Mouse (Mus musculus): Measurements from ENCODE around the gene Med4. TPM values are rescaled to one million over a fixed set of nuclear protein-coding genes. Genes with fewer than 3 reads are reported as not detected.

Med4 gene
- polyA plus RNA-seq, 1 experiment, result 24.1 TPM

DNA sequence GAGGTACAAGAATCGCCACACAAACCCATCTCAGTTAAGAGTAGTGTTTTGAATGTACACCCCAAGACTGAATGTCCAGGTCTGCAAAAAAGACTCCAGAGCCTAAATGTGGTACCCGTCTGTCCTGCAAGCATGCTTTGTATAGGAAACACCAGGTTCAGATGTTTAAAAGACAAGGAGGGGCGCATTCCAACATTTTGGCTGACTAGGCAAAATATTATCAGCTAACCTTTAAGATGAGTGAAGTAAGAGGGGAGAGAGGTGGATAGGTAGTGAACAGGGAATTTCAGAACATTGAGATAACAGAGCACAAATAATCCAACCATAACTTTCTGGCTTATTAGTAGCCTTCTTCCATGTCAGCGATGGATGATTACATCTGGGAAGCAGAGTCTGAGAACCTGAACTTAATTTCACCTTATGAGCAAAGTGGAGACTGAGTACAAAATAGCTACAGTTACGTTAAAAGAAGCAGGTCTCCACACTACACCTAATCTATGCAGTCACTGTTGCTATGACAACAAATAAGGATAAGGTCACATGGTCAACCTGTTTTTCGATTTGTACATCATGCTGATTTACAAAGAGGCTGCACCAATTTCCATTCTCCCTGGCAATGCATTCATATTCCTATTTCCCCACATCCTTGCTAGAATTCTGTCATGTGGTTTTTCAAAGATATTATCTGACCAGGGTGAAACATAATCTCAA, 24.1 kb downstream of the Med4 start:
- Histone ChIP-seq H3K27ac (ENCODE audit: control insufficient read depth, insufficient read depth, low read length) (no peak overlapping the region), H3K4me1 (replicated peaks; ENCODE audit: control insufficient read depth, insufficient read depth, low read length) (no peaks in the 10 kb centered on the region), H3K36me3 (ENCODE audit: control insufficient read depth, insufficient read depth, low read length) (no peaks in the 10 kb centered on the region), H3K27me3 (ENCODE audit: control insufficient read depth, insufficient read depth, low read length) (no peaks in the 10 kb centered on the region), H3K4me3 (ENCODE audit: control insufficient read depth, insufficient read depth, low read length) (no peak overlapping the region)
- 76% methylated on average over 6 of the region's 6 CpGs for WGBS
- TF ChIP-seq CTCF (IDR thresholded peaks at IDR 0.05; ENCODE audit: borderline replicate concordance, control insufficient read depth, extremely low read depth, insufficient read depth, low read length, poor library complexity) (no peak), POLR2A (IDR thresholded peaks at IDR 0.05; ENCODE audit: control insufficient read depth, extremely low read depth, insufficient read depth, low read length, poor library complexity) (no peak)
- DNase-seq, result no peak

DNA sequence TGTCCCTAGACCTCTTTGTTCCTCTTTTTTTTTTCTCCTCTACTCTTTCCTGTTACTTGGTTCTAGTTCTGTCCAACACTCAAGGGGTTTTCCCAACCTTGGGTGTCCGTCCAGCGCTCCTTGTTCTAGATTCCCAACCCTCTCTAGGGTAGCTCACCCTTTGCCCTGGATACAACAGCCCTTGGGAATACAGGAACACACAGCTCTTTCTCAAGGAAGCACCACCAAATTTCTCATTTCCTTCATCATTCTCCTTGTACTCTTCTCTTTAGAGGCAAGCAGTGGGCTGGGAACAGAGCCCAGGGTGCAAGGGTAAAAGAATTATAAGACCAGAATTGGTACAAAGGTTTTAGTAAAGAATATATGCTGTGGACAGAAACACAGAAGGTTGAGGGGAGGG, 25.8 kb downstream of the Med4 start:
- no peak for TF ChIP-seq CTCF (IDR thresholded peaks at IDR 0.05; ENCODE audit: borderline replicate concordance, control insufficient read depth, extremely low read depth, insufficient read depth, low read length, poor library complexity)
- Histone ChIP-seq H3K27ac (ENCODE audit: control insufficient read depth, insufficient read depth, low read length) (no peak overlapping the region), H3K4me1 (replicated peaks; ENCODE audit: control insufficient read depth, insufficient read depth, low read length) (no peaks in the 10 kb centered on the region), H3K27me3 (ENCODE audit: control insufficient read depth, insufficient read depth, low read length) (no peaks in the 10 kb centered on the region), H3K36me3 (ENCODE audit: control insufficient read depth, insufficient read depth, low read length) (no peaks in the 10 kb centered on the region), H3K4me3 (ENCODE audit: control insufficient read depth, insufficient read depth, low read length) (no peak overlapping the region)
- 46% methylated on average over 2 of the region's 2 CpGs for WGBS
- no peak for DNase-seq

DNA sequence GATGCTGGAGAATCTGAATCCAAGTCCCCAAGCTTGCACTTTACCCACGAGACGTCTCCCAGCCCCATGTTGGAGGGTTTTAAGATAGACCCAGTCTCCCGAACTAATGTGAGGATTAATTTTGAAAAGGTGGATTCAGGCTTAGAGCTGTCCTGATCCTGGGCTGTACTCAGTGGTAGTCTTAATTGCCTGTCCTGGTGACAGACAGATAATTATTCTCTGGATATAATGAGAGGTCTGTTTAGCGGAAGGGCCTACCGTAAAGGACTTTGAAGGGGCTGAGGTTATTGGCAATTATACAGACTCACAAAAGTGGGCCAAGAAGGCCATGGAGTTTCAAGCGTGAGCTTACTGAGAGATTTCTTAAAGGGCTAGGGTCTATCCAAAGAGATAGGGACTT, 34.0 kb downstream of the Med4 start:
- Histone ChIP-seq H3K27me3 (ENCODE audit: control insufficient read depth, insufficient read depth, low read length) (no peaks in the 10 kb centered on the region), H3K4me3 (ENCODE audit: control insufficient read depth, insufficient read depth, low read length) (no peak overlapping the region), H3K27ac (ENCODE audit: control insufficient read depth, insufficient read depth, low read length) (no peak overlapping the region), H3K36me3 (ENCODE audit: control insufficient read depth, insufficient read depth, low read length) (no peaks in the 10 kb centered on the region), H3K4me1 (replicated peaks; ENCODE audit: control insufficient read depth, insufficient read depth, low read length) (no peaks in the 10 kb centered on the region)
- 93% methylated on average over 6 of the region's 6 CpGs for WGBS
- no peak for DNase-seq
- TF ChIP-seq POLR2A (IDR thresholded peaks at IDR 0.05; ENCODE audit: control insufficient read depth, extremely low read depth, insufficient read depth, low read length, poor library complexity) (no peak), CTCF (IDR thresholded peaks at IDR 0.05; ENCODE audit: borderline replicate concordance, control insufficient read depth, extremely low read depth, insufficient read depth, low read length, poor library complexity) (no peak)

DNA sequence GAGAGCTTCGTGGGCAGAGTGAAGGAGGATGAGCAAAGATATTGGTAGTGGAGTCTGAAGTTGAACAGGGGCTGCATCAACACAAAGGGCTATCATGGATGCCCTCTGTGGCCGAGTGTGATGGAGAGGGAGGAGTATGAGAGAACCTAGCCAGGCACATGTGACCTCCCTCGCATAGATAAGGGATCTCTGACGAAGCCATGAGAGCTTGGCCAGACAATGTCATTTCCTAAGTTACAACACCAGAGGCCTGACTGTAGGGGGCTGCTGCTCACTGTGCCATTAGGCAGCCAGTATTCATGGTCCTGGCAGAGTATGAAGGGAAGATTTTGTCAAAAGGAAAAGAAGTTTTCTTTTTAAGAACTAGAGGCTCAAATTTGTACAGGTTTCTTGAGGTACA, 37.2 kb downstream of the Med4 start:
- H3K27me3 ChIP-seq (ENCODE audit: control insufficient read depth, insufficient read depth, low read length), result no peaks in the 10 kb centered on the region
- DNase-seq, result no peak
- H3K36me3 ChIP-seq (ENCODE audit: control insufficient read depth, insufficient read depth, low read length), result no peaks in the 10 kb centered on the region
- no peak overlapping the region for H3K27ac ChIP-seq (ENCODE audit: control insufficient read depth, insufficient read depth, low read length)
- WGBS, result 77% methylated on average over 4 of the region's 4 CpGs
- TF ChIP-seq CTCF (IDR thresholded peaks at IDR 0.05; ENCODE audit: borderline replicate concordance, control insufficient read depth, extremely low read depth, insufficient read depth, low read length, poor library complexity) (no peak), POLR2A (IDR thresholded peaks at IDR 0.05; ENCODE audit: control insufficient read depth, extremely low read depth, insufficient read depth, low read length, poor library complexity) (no peak)
- no peaks in the 10 kb centered on the region for H3K4me1 ChIP-seq (replicated peaks; ENCODE audit: control insufficient read depth, insufficient read depth, low read length)
- no peak overlapping the region for H3K4me3 ChIP-seq (ENCODE audit: control insufficient read depth, insufficient read depth, low read length)

DNA sequence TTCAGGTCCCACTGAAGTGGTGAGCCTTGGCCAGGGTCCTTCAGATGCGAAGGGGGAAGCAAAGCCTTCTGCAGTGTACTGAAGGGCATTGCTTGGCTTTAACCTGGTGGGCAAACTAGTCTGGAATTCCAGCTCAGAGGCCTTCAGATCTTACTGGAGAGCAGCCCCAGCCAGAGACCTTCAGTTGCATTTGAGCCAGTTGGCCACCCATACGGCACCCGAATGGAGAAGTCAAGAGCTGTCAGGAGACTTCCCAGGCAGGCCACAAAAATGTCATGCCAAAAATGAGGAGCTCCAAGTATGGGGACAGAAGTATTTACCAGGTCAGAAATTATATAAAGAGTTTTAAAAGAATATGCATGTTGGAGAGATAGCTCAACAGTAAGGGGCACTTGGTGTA, 38.2 kb downstream of the Med4 start, which contains the start of gene Nudt15:
Gene Nudt15 (minus strand): TSS at position 192 of the 400 bp plus-strand sequence.
- no peak for TF ChIP-seq POLR2A (IDR thresholded peaks at IDR 0.05; ENCODE audit: control insufficient read depth, extremely low read depth, insufficient read depth, low read length, poor library complexity)
- WGBS, result 93% methylated on average over 3 of the region's 3 CpGs
- no peak for DNase-seq
- no peak within 1 kb of the TSS for H3K27ac ChIP-seq (ENCODE audit: control insufficient read depth, insufficient read depth, low read length)
- no peaks in the 10 kb centered on the region; the same call in 1 of the 2 replicates for H3K4me1 ChIP-seq (replicated peaks; ENCODE audit: control insufficient read depth, insufficient read depth, low read length)
- no peaks in the 10 kb centered on the region for H3K27me3 ChIP-seq (ENCODE audit: control insufficient read depth, insufficient read depth, low read length)
- no peak within 1 kb of the TSS for H3K4me3 ChIP-seq (ENCODE audit: control insufficient read depth, insufficient read depth, low read length)
- no peaks in the 10 kb centered on the region for H3K36me3 ChIP-seq (ENCODE audit: control insufficient read depth, insufficient read depth, low read length)

DNA sequence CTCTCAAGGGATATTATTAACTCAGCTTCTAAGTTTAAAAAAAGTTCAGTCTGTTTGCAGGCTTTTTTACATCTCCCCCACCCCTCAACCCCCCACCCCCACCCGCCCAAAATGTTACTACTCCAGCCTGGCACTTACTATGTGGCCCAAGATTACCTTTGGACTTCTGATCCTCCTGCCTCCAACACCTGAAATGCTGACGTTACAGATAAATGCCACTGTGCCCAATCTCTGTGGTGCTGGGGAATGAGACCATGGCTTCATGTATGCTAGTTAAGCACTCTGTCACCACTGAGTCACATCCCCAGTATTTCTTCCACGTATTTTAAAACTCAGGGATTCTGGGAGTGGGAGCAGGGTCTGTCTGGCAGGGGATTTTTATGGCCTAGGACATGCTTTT, 40.5 kb downstream of the Med4 start:
- no peak overlapping the region for H3K4me3 ChIP-seq (ENCODE audit: control insufficient read depth, insufficient read depth, low read length)
- TF ChIP-seq CTCF (IDR thresholded peaks at IDR 0.05; ENCODE audit: borderline replicate concordance, control insufficient read depth, extremely low read depth, insufficient read depth, low read length, poor library complexity), result no peak
- no peak for TF ChIP-seq POLR2A (IDR thresholded peaks at IDR 0.05; ENCODE audit: control insufficient read depth, extremely low read depth, insufficient read depth, low read length, poor library complexity)
- no peak for DNase-seq
- H3K27ac ChIP-seq (ENCODE audit: control insufficient read depth, insufficient read depth, low read length), result no peak overlapping the region
- no peaks in the 10 kb centered on the region for H3K27me3 ChIP-seq (ENCODE audit: control insufficient read depth, insufficient read depth, low read length)
- no peaks in the 10 kb centered on the region for H3K36me3 ChIP-seq (ENCODE audit: control insufficient read depth, insufficient read depth, low read length)
- H3K4me1 ChIP-seq (replicated peaks; ENCODE audit: control insufficient read depth, insufficient read depth, low read length), result no peaks in the 10 kb centered on the region; the same call in 1 of the 2 replicates
- WGBS, result 90% methylated on average over 3 of the region's 3 CpGs

DNA sequence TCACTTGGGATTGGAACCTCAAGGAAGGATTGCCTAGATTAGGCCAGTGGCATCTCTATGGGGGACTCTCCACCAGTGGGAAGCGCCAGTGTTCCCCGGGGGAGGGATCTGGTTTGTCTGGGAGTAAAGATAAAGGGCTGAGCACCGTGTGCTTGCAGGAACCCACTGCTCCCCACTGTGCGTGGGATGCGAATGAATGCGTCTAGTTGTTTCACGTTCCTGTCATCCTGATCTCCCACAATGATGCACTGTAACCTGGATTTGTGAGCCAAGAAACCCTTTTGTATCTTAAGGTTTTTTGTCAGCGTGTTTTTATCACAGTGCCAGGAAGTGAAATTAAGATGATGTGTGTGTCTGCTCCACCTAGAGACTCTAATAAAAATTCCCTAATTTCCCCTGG, 40.9 kb downstream of the Med4 start:
- Histone ChIP-seq H3K4me1 (replicated peaks; ENCODE audit: control insufficient read depth, insufficient read depth, low read length) (no peaks in the 10 kb centered on the region; the same call in 1 of the 2 replicates), H3K27me3 (ENCODE audit: control insufficient read depth, insufficient read depth, low read length) (no peaks in the 10 kb centered on the region), H3K4me3 (ENCODE audit: control insufficient read depth, insufficient read depth, low read length) (no peak overlapping the region), H3K36me3 (ENCODE audit: control insufficient read depth, insufficient read depth, low read length) (no peaks in the 10 kb centered on the region), H3K27ac (ENCODE audit: control insufficient read depth, insufficient read depth, low read length) (no peak overlapping the region)
- WGBS, result 90% methylated on average over 8 of the region's 8 CpGs
- no peak for TF ChIP-seq POLR2A (IDR thresholded peaks at IDR 0.05; ENCODE audit: control insufficient read depth, extremely low read depth, insufficient read depth, low read length, poor library complexity)
- no peak for TF ChIP-seq CTCF (IDR thresholded peaks at IDR 0.05; ENCODE audit: borderline replicate concordance, control insufficient read depth, extremely low read depth, insufficient read depth, low read length, poor library complexity)
- no peak for DNase-seq
